Mouse (Mus musculus) MEL (cell line): ENCODE measurements around the gene Rffl. TPM values are rescaled to one million over a fixed set of nuclear protein-coding genes. Genes with fewer than 3 reads are reported as not detected.

Source experiments
- DNase-seq: peaks from one replicate; pipeline ENCODE4 v3.0.0; 2011; ENCODE audit warnings: low read depth, low spot score
- H3K27ac ChIP-seq: 2 replicates; pipeline ENCODE4 v1.5.1; 2012; ENCODE audit warnings: low read depth, mild to moderate bottlenecking, control low read depth, low read length, moderate library complexity; ENCODE audit not compliant: control insufficient read depth
- H3K27me3 ChIP-seq, 2 experiments: fragments of 150-350 bp in 1 of 2; sonication (generic) in 1 of 2; 2 replicates each; pipeline ENCODE4 v1.6.1; 2012; ENCODE audit warnings: low read length in 2 of 2, mild to moderate bottlenecking in 2 of 2, improper control_type of control experiment in 1 of 2, moderate library complexity in 1 of 2; ENCODE audit not compliant: insufficient read depth in 2 of 2, control insufficient read depth in 1 of 2
- H3K36me3 ChIP-seq, 2 experiments: 2 replicates each; pipeline ENCODE4 v1.6.1; 2012 to 2014; ENCODE audit warnings: low read length in 2 of 2, improper control_type of control experiment in 1 of 2, inconsistent platforms in 1 of 2, mild to moderate bottlenecking in 1 of 2; ENCODE audit not compliant: insufficient read depth in 2 of 2, control insufficient read depth in 1 of 2
- H3K4me1 ChIP-seq, 2 experiments: fragments of 150-350 bp in 1 of 2; sonication (generic) in 1 of 2; 2 replicates each; pipeline ENCODE4 v1.6.1; 2012; ENCODE audit warnings: low read length in 2 of 2, improper control_type of control experiment in 1 of 2, mild to moderate bottlenecking in 1 of 2; ENCODE audit not compliant: insufficient read depth in 2 of 2, control insufficient read depth in 1 of 2
- H3K4me3 ChIP-seq, 2 experiments: fragments of 150-350 bp in 1 of 2; sonication (generic) in 1 of 2; 2 replicates each; pipeline ENCODE4 v1.5.1; 2012; ENCODE audit warnings: low read depth in 2 of 2, low read length in 2 of 2, mild to moderate bottlenecking in 2 of 2, moderate library complexity in 2 of 2, control low read depth in 1 of 2, improper control_type of control experiment in 1 of 2; ENCODE audit not compliant: control insufficient read depth in 1 of 2, insufficient read depth in 1 of 2
- H3K79me2 ChIP-seq: 2 replicates; pipeline ENCODE4 v1.6.1; 2012; ENCODE audit warnings: mild to moderate bottlenecking, low read length, moderate library complexity; ENCODE audit not compliant: control insufficient read depth, poor library complexity, insufficient read depth
- H3K9ac ChIP-seq: 2 replicates; pipeline ENCODE4 v1.6.1; 2012; ENCODE audit warnings: low read depth, mild to moderate bottlenecking, control low read depth, low read length, moderate library complexity; ENCODE audit not compliant: control insufficient read depth, poor library complexity, severe bottlenecking
- H3K9me3 ChIP-seq: fragments of 150-350 bp; sonication (generic); replicated peaks from 2 replicates; pipeline ENCODE4 v1.6.1; 2012; ENCODE audit warnings: mild to moderate bottlenecking, low read length, improper control_type of control experiment, moderate library complexity; ENCODE audit not compliant: insufficient read depth
- BHLHE40 ChIP-seq: IDR thresholded peaks from 2 replicates; pipeline ENCODE4 v1.6.1; 2012; ENCODE audit warnings: low read depth, mild to moderate bottlenecking, inconsistent platforms, low read length, improper control_type of control experiment, borderline replicate concordance
- CHD1 ChIP-seq: IDR thresholded peaks from 2 replicates; pipeline ENCODE4 v1.6.1; 2012; ENCODE audit warnings: low read depth, mild to moderate bottlenecking, inconsistent platforms, low read length, improper control_type of control experiment
- CHD2 ChIP-seq: IDR thresholded peaks from 2 replicates; pipeline ENCODE4 v1.6.1; 2011; ENCODE audit warnings: low read length, improper control_type of control experiment
- CTCF ChIP-seq, 3 experiments: IDR thresholded peaks in 2 of 3; conservative IDR thresholded peaks in 1 of 3; 2 replicates each; pipeline ENCODE4 v1.5.1; 2011 to 2012; ENCODE audit warnings: low read length in 3 of 3, low read depth in 2 of 3, mild to moderate bottlenecking in 2 of 3, improper control_type of control experiment in 1 of 3, inconsistent platforms in 1 of 3, mixed read lengths in 1 of 3, moderate library complexity in 1 of 3; ENCODE audit not compliant: control insufficient read depth in 1 of 3, insufficient read depth in 1 of 3, poor library complexity in 1 of 3, severe bottlenecking in 1 of 3
- ELF1 ChIP-seq: IDR thresholded peaks from 2 replicates; pipeline ENCODE4 v1.6.1; 2014; ENCODE audit warnings: low read depth, mild to moderate bottlenecking, inconsistent platforms, low read length, improper control_type of control experiment, moderate library complexity
- EP300 ChIP-seq, 2 experiments: IDR thresholded peaks; 2 replicates each; pipeline ENCODE4 v1.6.1; 2011; ENCODE audit warnings: improper control_type of control experiment in 2 of 2, low read length in 2 of 2, low read depth in 1 of 2, mild to moderate bottlenecking in 1 of 2
- ETS1 ChIP-seq: IDR thresholded peaks from 2 replicates; pipeline ENCODE4 v1.6.1; 2012; ENCODE audit warnings: low read depth, mild to moderate bottlenecking, inconsistent platforms, low read length, improper control_type of control experiment, moderate library complexity
- GATA1 ChIP-seq: IDR thresholded peaks from 2 replicates; pipeline ENCODE4 v1.6.1; 2011; ENCODE audit warnings: low read depth, low read length, improper control_type of control experiment
- HCFC1 ChIP-seq: IDR thresholded peaks from 2 replicates; pipeline ENCODE4 v1.6.1; 2012; ENCODE audit warnings: low read depth, mild to moderate bottlenecking, inconsistent platforms, low read length, improper control_type of control experiment, moderate library complexity
- JUND ChIP-seq: IDR thresholded peaks from 2 replicates; pipeline ENCODE4 v1.6.1; 2011; ENCODE audit warnings: low read depth, mild to moderate bottlenecking, improper control_type of control experiment, low read length
- KAT2A ChIP-seq: conservative IDR thresholded peaks from 2 replicates; pipeline ENCODE4 v1.6.1; 2012; ENCODE audit warnings: low read depth, low read length, improper control_type of control experiment, inconsistent platforms
- MAZ ChIP-seq: IDR thresholded peaks from 2 replicates; pipeline ENCODE4 v1.6.1; 2012; ENCODE audit warnings: low read depth, mild to moderate bottlenecking, inconsistent platforms, low read length, improper control_type of control experiment
- MEF2A ChIP-seq: IDR thresholded peaks from 2 replicates; pipeline ENCODE4 v1.6.1; 2014; ENCODE audit warnings: low read depth, mild to moderate bottlenecking, inconsistent platforms, low read length, improper control_type of control experiment; ENCODE audit not compliant: poor library complexity, insufficient replicate concordance, severe bottlenecking; ENCODE audit errors: extremely low read depth
- MXI1 ChIP-seq: IDR thresholded peaks from 2 replicates; pipeline ENCODE4 v1.6.1; 2011; ENCODE audit warnings: mild to moderate bottlenecking, low read depth, low read length, improper control_type of control experiment
- MYB ChIP-seq: IDR thresholded peaks from 2 replicates; pipeline ENCODE4 v1.6.1; 2011; ENCODE audit warnings: mild to moderate bottlenecking, low read depth, low read length, improper control_type of control experiment
- NELFE ChIP-seq: IDR thresholded peaks from 2 replicates; pipeline ENCODE4 v1.6.1; 2011; ENCODE audit warnings: low read depth, low read length, improper control_type of control experiment
- POLR2A ChIP-seq, 2 experiments: IDR thresholded peaks; 2 replicates each; pipeline ENCODE4 v1.6.1; 2011 to 2012; ENCODE audit warnings: low read length in 2 of 2, mild to moderate bottlenecking in 2 of 2, control low read depth in 1 of 2, improper control_type of control experiment in 1 of 2, low read depth in 1 of 2, moderate library complexity in 1 of 2; ENCODE audit not compliant: control insufficient read depth in 1 of 2, insufficient read depth in 1 of 2, poor library complexity in 1 of 2
- POLR2AphosphoS2 ChIP-seq: IDR thresholded peaks from 2 replicates; pipeline ENCODE4 v1.6.1; 2011; ENCODE audit warnings: low read length, improper control_type of control experiment
- POLR2AphosphoS5 ChIP-seq: IDR thresholded peaks from 2 replicates; pipeline ENCODE4 v1.6.1; 2012; ENCODE audit warnings: low read depth, borderline replicate concordance, mild to moderate bottlenecking, inconsistent platforms, low read length, moderate library complexity, mixed read lengths
- RAD21 ChIP-seq: IDR thresholded peaks from 2 replicates; pipeline ENCODE4 v1.6.1; 2011; ENCODE audit warnings: mild to moderate bottlenecking, low read depth, low read length, improper control_type of control experiment
- RCOR1 ChIP-seq: IDR thresholded peaks from 2 replicates; pipeline ENCODE4 v1.6.1; 2012; ENCODE audit warnings: low read depth, mild to moderate bottlenecking, inconsistent platforms, low read length, improper control_type of control experiment
- SIN3A ChIP-seq: IDR thresholded peaks from 2 replicates; pipeline ENCODE4 v1.6.1; 2012; ENCODE audit warnings: low read length, improper control_type of control experiment, inconsistent platforms
- SMC3 ChIP-seq: IDR thresholded peaks from 2 replicates; pipeline ENCODE4 v1.6.1; 2011; ENCODE audit warnings: low read depth, low read length, improper control_type of control experiment
- TBP ChIP-seq: IDR thresholded peaks from 2 replicates; pipeline ENCODE4 v1.8.0; 2011; ENCODE audit warnings: low read depth, low read length, improper control_type of control experiment
- TCF12 ChIP-seq: IDR thresholded peaks from 2 replicates; pipeline ENCODE4 v1.6.1; 2014; ENCODE audit warnings: low read depth, mild to moderate bottlenecking, inconsistent platforms, low read length, improper control_type of control experiment, moderate library complexity
- UBTF ChIP-seq: IDR thresholded peaks from 2 replicates; pipeline ENCODE4 v1.6.1; 2012; ENCODE audit warnings: low read depth, mild to moderate bottlenecking, inconsistent platforms, low read length, improper control_type of control experiment, moderate library complexity, borderline replicate concordance; ENCODE audit not compliant: insufficient read depth
- USF2 ChIP-seq, 2 experiments: IDR thresholded peaks; 2 replicates each; pipeline ENCODE4 v1.6.1; 2011 to 2012; ENCODE audit warnings: improper control_type of control experiment in 2 of 2, low read length in 2 of 2, borderline replicate concordance in 1 of 2, inconsistent platforms in 1 of 2, low read depth in 1 of 2, mild to moderate bottlenecking in 1 of 2; ENCODE audit not compliant: insufficient read depth in 1 of 2
- ZC3H11A ChIP-seq: IDR thresholded peaks from 2 replicates; pipeline ENCODE4 v1.6.1; 2012; ENCODE audit warnings: low read depth, mild to moderate bottlenecking, inconsistent platforms, low read length, improper control_type of control experiment
- ZKSCAN1 ChIP-seq: IDR thresholded peaks from 2 replicates; pipeline ENCODE4 v1.6.1; 2012; ENCODE audit warnings: low read depth, mild to moderate bottlenecking, inconsistent platforms, low read length, improper control_type of control experiment, moderate library complexity
- ZMIZ1 ChIP-seq: IDR thresholded peaks from 2 replicates; pipeline ENCODE4 v1.6.1; 2012; ENCODE audit warnings: low read depth, mild to moderate bottlenecking, inconsistent platforms, low read length, improper control_type of control experiment, moderate library complexity
- polyA plus RNA-seq, 2 experiments: library from polyadenylated mRNA; stranded (reverse) in 1 of 2; unstranded in 1 of 2; fragments of >175 nt in 1 of 2; fragments of >200 nt in 1 of 2; gene quantifications; 2 replicates each; pipeline versions ENCODE4 v1.2.1 to v1.2.4; 2012; ENCODE audit warnings: low replicate concordance in 2 of 2, low read depth in 1 of 2; ENCODE audit not compliant: insufficient read length in 2 of 2, insufficient read depth in 1 of 2, missing spikeins in 1 of 2
- total RNA-seq: library from RNA; depleted of rRNA; stranded (reverse); fragments of 300-350 nt; gene quantifications from 2 replicates; pipeline ENCODE4 v1.2.3, GENCODE M21; 2012

Gene Rffl
- total and polyA plus RNA-seq, 3 experiments: 15.2 to 17.8 TPM; not detected in 1

GRCm38 (mm10) chr11:82820788-82821456, 50.1 kb downstream of the Rffl start:
- Histone ChIP-seq H3K9me3 (no peaks in the 10 kb centered on the region), H3K27ac (no peak overlapping the region), H3K4me1 (no peaks in the 10 kb centered on the region)
- TF ChIP-seq JUND (no peak), MXI1 (no peak), POLR2AphosphoS2 (no peak), ZC3H11A (no peak)
- TF ChIP-seq, all 39 proteins: peak for 0
- H3K9ac ChIP-seq: no peak overlapping the region
- no peak for DNase-seq
- no peaks in the 10 kb centered on the region; a peak in 2 of 4 replicates for H3K36me3 ChIP-seq
- H3K79me2 ChIP-seq: no peaks in the 10 kb centered on the region
- no peaks in the 10 kb centered on the region for H3K27me3 ChIP-seq
- no peak overlapping the region for H3K4me3 ChIP-seq

- no peaks in the 10 kb centered on the region for H3K27me3 ChIP-seq
- H3K79me2 ChIP-seq: no peaks in the 10 kb centered on the region
- no peak overlapping the region for H3K4me3 ChIP-seq
- H3K4me1 ChIP-seq: no peaks in the 10 kb centered on the region
- no peak overlapping the region for H3K27ac ChIP-seq
- peak; percentile 94 for DNase-seq
- no peaks in the 10 kb centered on the region; a peak in 1 of 4 replicates for H3K36me3 ChIP-seq
- H3K9me3 ChIP-seq: no peaks in the 10 kb centered on the region
- H3K9ac ChIP-seq: no peak overlapping the region
- TF ChIP-seq TCF12 (no peak), CHD1 (no peak), NELFE (no peak), CHD2 (no peak), CTCF (IDR thresholded peaks at IDR 0.05 in 2 of 3, conservative IDR thresholded peaks at IDR 0.05 in 1 of 3; ENCODE audit: control insufficient read depth in 1 of 3, insufficient read depth in 1 of 3, low read depth in 2 of 3, low read length in 3 of 3, poor library complexity in 1 of 3, severe bottlenecking in 1 of 3) (peak in 2 of 3 experiments; percentile 88 to 98), RCOR1 (no peak), MXI1 (peak; percentile 95), KAT2A (no peak), HCFC1 (0 out of 2 replicates have a peak, but pooled peaks have one; percentile 17), POLR2AphosphoS5 (no peak), BHLHE40 (peak; percentile 49; the same call in 1 of the 2 replicates), MAZ (no peak), ZKSCAN1 (no peak), EP300 (IDR thresholded peaks at IDR 0.05; ENCODE audit: low read depth in 1 of 2, low read length in 2 of 2) (no peak), SIN3A (peak; percentile 92), TBP (no peak), POLR2AphosphoS2 (no peak), UBTF (no peak), MYB (no peak), SMC3 (peak; percentile 99), ELF1 (no peak), JUND (peak; percentile 62; the same call in 1 of the 2 replicates), POLR2A (IDR thresholded peaks at IDR 0.05; ENCODE audit: control insufficient read depth in 1 of 2, insufficient read depth in 1 of 2, low read depth in 1 of 2, low read length in 2 of 2, poor library complexity in 1 of 2) (no peak), MEF2A (no peak), GATA1 (no peak), USF2 (IDR thresholded peaks at IDR 0.05; ENCODE audit: borderline replicate concordance in 1 of 2, insufficient read depth in 1 of 2, low read depth in 1 of 2, low read length in 2 of 2) (no peak), ETS1 (no peak), ZMIZ1 (no peak), RAD21 (peak; percentile 99), ZC3H11A (peak; percentile 97)
Observed at GRCm38 (mm10) chr11:82819350-82819749, 51.7 kb downstream of the Rffl start.
